Mouse (Mus musculus) liver, embryonic 14.5 days (tissue): ENCODE measurements at regions not wholly inside any gene's neighbourhood (a gene's known extent, or its start where the extent isn't known, plus 50 kb on each side); places are given as distances from the start of the nearest gene placed in this dataset.

Source experiments
- ATAC-seq: fragments of 200-750 bp; cut with Nextera tagmentation; 2 replicates; pipeline ENCODE4 v1.8.0; 2017; ENCODE audit warnings: moderate number of reproducible peaks, mild to moderate bottlenecking, moderate library complexity; ENCODE audit not compliant: insufficient read depth
- DNase-seq, 3 experiments: peaks; one replicate each; pipeline ENCODE4 v3.0.0-alpha.2; 2012 to 2013; ENCODE audit warnings: low read depth in 3 of 3, low spot score in 3 of 3
- H3K27ac ChIP-seq: fragments of 300-500 bp; sonication (generic); 2 replicates; pipeline ENCODE4 v1.5.1; 2014; ENCODE audit warnings: moderate library complexity, mild to moderate bottlenecking, control low read depth, inconsistent platforms
- H3K27me3 ChIP-seq: fragments of 300-500 bp; sonication (generic); 2 replicates; pipeline ENCODE4 v1.6.1; 2014; ENCODE audit warnings: mild to moderate bottlenecking, low read length, moderate library complexity; ENCODE audit not compliant: control insufficient read depth, insufficient read depth
- H3K36me3 ChIP-seq: fragments of 300-500 bp; sonication (generic); replicated peaks from 2 replicates; pipeline ENCODE4 v1.6.1; 2014; ENCODE audit warnings: low read depth; ENCODE audit not compliant: control insufficient read depth, insufficient read depth
- H3K4me1 ChIP-seq, 2 experiments: fragments of 200-500 bp in 1 of 2; fragments of 300-500 bp in 1 of 2; sonication (generic) in 1 of 2; replicated peaks; 2 replicates each; pipeline ENCODE4 v1.6.1; 2012 to 2014; ENCODE audit warnings: antibody characterized with exemption in 1 of 2, inconsistent platforms in 1 of 2, low read length in 1 of 2; ENCODE audit not compliant: control insufficient read depth in 2 of 2, insufficient read depth in 2 of 2
- H3K4me2 ChIP-seq: fragments of 300-500 bp; sonication (generic); 2 replicates; pipeline ENCODE4 v1.6.1; 2014; ENCODE audit warnings: low read depth, mild to moderate bottlenecking, control low read depth, moderate library complexity
- H3K4me3 ChIP-seq, 2 experiments: fragments of 200-500 bp in 1 of 2; fragments of 300-500 bp in 1 of 2; sonication (generic) in 1 of 2; 2 replicates each; pipeline ENCODE4 v1.5.1; 2012 to 2014; ENCODE audit warnings: low read depth in 2 of 2, low read length in 2 of 2, mild to moderate bottlenecking in 2 of 2, control low read depth in 1 of 2, inconsistent platforms in 1 of 2, moderate library complexity in 1 of 2; ENCODE audit not compliant: insufficient read depth in 1 of 2
- H3K9ac ChIP-seq: fragments of 300-500 bp; sonication (generic); replicated peaks from 2 replicates; pipeline ENCODE4 v1.6.1; 2014; ENCODE audit warnings: mild to moderate bottlenecking, control low read depth, moderate library complexity
- H3K9me3 ChIP-seq: fragments of 300-500 bp; sonication (generic); 2 replicates; pipeline ENCODE4 v1.6.1; 2016; ENCODE audit warnings: low read length, mixed read lengths; ENCODE audit not compliant: control insufficient read depth
- CTCF ChIP-seq: IDR thresholded peaks from 2 replicates; pipeline ENCODE4 v1.5.1; 2016; ENCODE audit warnings: antibody characterized with exemption, low read depth, control low read depth
- EP300 ChIP-seq: IDR thresholded peaks from 2 replicates; pipeline ENCODE4 v1.6.1; 2016; ENCODE audit warnings: antibody characterized with exemption, low read depth
- WGBS: fragments of 180-500 bp; shearing (Covaris S2); extraction: QIAGEN DNeasy Blood & Tissue Kit; methylation state at CpG from one replicate; pipeline ENCODE4 v1.1.7; 2014; ENCODE audit not compliant: insufficient replicate concordance; 5-methylcytosine and 5-hydroxymethylcytosine counted together

- ATAC-seq (no peak), DNase-seq (no peak)
- H3K9me3 ChIP-seq = no peaks in the 10 kb centered on the region
- no peak overlapping the region for H3K27ac ChIP-seq
- no peaks in the 10 kb centered on the region for H3K27me3 ChIP-seq
- H3K36me3 ChIP-seq = no peaks in the 10 kb centered on the region
- no peak overlapping the region for H3K4me2 ChIP-seq
- TF ChIP-seq CTCF (no peak), EP300 (no peak)
- no peak overlapping the region for H3K4me3 ChIP-seq
- H3K4me1 ChIP-seq = no peaks in the 10 kb centered on the region
- 39% methylated on average over 2 of the region's 2 CpGs for WGBS
- H3K9ac ChIP-seq = no peak overlapping the region
Measured at GRCm38 (mm10) chr11:114387091-114387490, 281.2 kb upstream of the Rpl38 start.

GRCm38 (mm10) chr11:114379411-114379824 lies 288.9 kb upstream of the Rpl38 start:
- 52% methylated on average over 8 of the region's 8 CpGs for WGBS

GRCm38 (mm10) chr11:114375921-114376320 lies 292.4 kb upstream of the Rpl38 start:
- TF ChIP-seq CTCF = no peak
- TF ChIP-seq EP300 = no peak
- ATAC-seq = no peak

More at GRCm38 (mm10) chr11:114379411-114379824, 288.9 kb upstream of the Rpl38 start:
- no peaks in the 10 kb centered on the region for H3K27me3 ChIP-seq
- TF ChIP-seq CTCF (no peak), EP300 (no peak)
- no peaks in the 10 kb centered on the region for H3K36me3 ChIP-seq
- no peak overlapping the region for H3K27ac ChIP-seq
- H3K9me3 ChIP-seq = no peaks in the 10 kb centered on the region
- no peak overlapping the region for H3K4me2 ChIP-seq
- H3K4me3 ChIP-seq = no peak overlapping the region
- ATAC-seq (no peak), DNase-seq (no peak)
- no peak overlapping the region for H3K9ac ChIP-seq
- no peaks in the 10 kb centered on the region for H3K4me1 ChIP-seq

GRCm38 (mm10) chr11:114370708-114371107 lies 297.6 kb upstream of the Rpl38 start:
- Histone ChIP-seq H3K9ac (no peak overlapping the region), H3K36me3 (no peaks in the 10 kb centered on the region), H3K4me3 (no peak overlapping the region), H3K4me2 (no peak overlapping the region), H3K27ac (no peak overlapping the region), H3K27me3 (no peaks in the 10 kb centered on the region), H3K9me3 (no peaks in the 10 kb centered on the region), H3K4me1 (no peaks in the 10 kb centered on the region)
- no peak for ATAC-seq
- no peak for DNase-seq
- WGBS = 36% methylated on average over 10 of the region's 10 CpGs
- TF ChIP-seq EP300 (no peak), CTCF (no peak)

More at GRCm38 (mm10) chr11:114375921-114376320, 292.4 kb upstream of the Rpl38 start:
- Histone ChIP-seq H3K9me3 (no peaks in the 10 kb centered on the region), H3K4me1 (no peaks in the 10 kb centered on the region), H3K4me3 (no peak overlapping the region), H3K4me2 (no peak overlapping the region), H3K9ac (no peak overlapping the region), H3K27me3 (no peaks in the 10 kb centered on the region), H3K27ac (no peak overlapping the region), H3K36me3 (no peaks in the 10 kb centered on the region)
- WGBS = 56% methylated on average over 14 of the region's 14 CpGs
- no peak for DNase-seq

GRCm38 (mm10) chr11:114367779-114368178 lies 300.5 kb upstream of the Rpl38 start:
- Histone ChIP-seq H3K4me3 (no peak overlapping the region), H3K27ac (no peak overlapping the region), H3K27me3 (no peaks in the 10 kb centered on the region), H3K9ac (no peak overlapping the region), H3K9me3 (no peaks in the 10 kb centered on the region), H3K4me2 (no peak overlapping the region), H3K36me3 (no peaks in the 10 kb centered on the region), H3K4me1 (no peaks in the 10 kb centered on the region)
- ATAC-seq = no peak
- WGBS = 71% methylated on average over 8 of the region's 8 CpGs
- no peak for DNase-seq
- TF ChIP-seq CTCF = no peak
- no peak for TF ChIP-seq EP300

GRCm38 (mm10) chr11:114360946-114361345 lies 294.1 kb upstream of the Sdk2 start:
- Histone ChIP-seq H3K36me3 (no peaks in the 10 kb centered on the region), H3K9ac (no peak overlapping the region), H3K4me1 (no peaks in the 10 kb centered on the region), H3K4me2 (no peak overlapping the region), H3K4me3 (no peak overlapping the region), H3K27me3 (no peaks in the 10 kb centered on the region), H3K9me3 (no peaks in the 10 kb centered on the region), H3K27ac (no peak overlapping the region)
- TF ChIP-seq CTCF (no peak), EP300 (no peak)
- no peak for ATAC-seq
- WGBS = 56% methylated on average over 8 of the region's 8 CpGs
- DNase-seq = no peak
